Mouse (Mus musculus) heart, postnatal 25 days (tissue): ENCODE data around the gene Rab21. TPM values are rescaled to one million over a fixed set of nuclear protein-coding genes. Genes with fewer than 3 reads are reported as not detected.
A peak's percentile ranks its signal among the peaks of the same experiment; 100 is the strongest.
"Not testable (repeated sequence)": the region's sequence is repeated elsewhere in the genome, so short reads cannot be mapped to it uniquely, and the experiment has no call there.

ENCODE experiments used
- DNase-seq: peaks from one replicate; pipeline ENCODE4 v3.0.0; 2022; ENCODE audit warnings: low spot score
- intact Hi-C: fragments of 180-260 bp; cut with DNase I; formaldehyde crosslinking; loops from one replicate; pipeline ENCODE4 v1.15.1; 2025
- total RNA-seq, 2 experiments: library from RNA; stranded (reverse); gene quantifications; 2 replicates each; pipeline ENCODE4 v1.2.3; 2021

The Rab21 gene
- total RNA-seq, 2 experiments from 2014 or later = 73.9 to 78.2 TPM

DNA sequence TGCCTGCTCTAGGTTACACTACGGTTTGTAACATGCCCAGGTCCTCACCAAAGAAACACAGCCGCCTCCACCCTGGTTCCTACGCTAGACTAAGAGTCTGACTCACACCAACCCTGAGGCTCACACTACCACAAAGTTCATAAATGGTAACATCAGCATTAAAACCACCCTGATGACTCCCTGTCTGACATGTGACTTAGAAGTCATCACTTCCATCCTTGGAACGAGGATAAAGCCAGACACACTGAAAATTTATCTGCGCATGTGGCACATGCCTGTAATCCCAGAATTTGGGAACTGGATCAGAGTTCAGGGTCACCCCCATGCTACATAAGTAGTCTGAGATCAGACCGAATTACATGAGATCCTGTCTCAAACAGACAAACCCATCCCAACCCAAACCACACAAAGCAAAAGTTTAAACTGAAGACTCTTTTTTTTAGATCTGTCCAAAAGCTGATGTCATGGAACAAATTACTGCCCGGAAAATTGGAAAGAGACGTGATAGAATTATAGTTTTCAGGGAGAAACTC is 17.1 kb upstream of the Rab21 start:
- intact Hi-C loops = no loop called here
- DNase-seq = no peak

- DNase-seq = no peak
- intact Hi-C loops = loop anchor here (10.0 kb wide), 1 partner anchor 866 kb away; no protein-coding TSS in a partner anchor
Measured at GRCm38 (mm10) chr10:115329010-115329530, 13.7 kb upstream of the Rab21 start.

- intact Hi-C loops = loop anchor here (10.0 kb wide), 1 partner anchor 866 kb away; no protein-coding TSS in a partner anchor
Measured at GRCm38 (mm10) chr10:115328514-115328913, 13.1 kb upstream of the Rab21 start.

GRCm38 (mm10) chr10:115323295-115323694 is 7.9 kb upstream of the Rab21 start:
- intact Hi-C loops = loop anchor here (1.0 to 10.0 kb wide), 2 partner anchors 294 to 872 kb away; no protein-coding TSS in a partner anchor
- DNase-seq = peak; percentile 49

More at GRCm38 (mm10) chr10:115328514-115328913, 13.1 kb upstream of the Rab21 start:
- peak; percentile 57 for DNase-seq

- intact Hi-C loops = loop anchor here (10.0 kb wide), 1 partner anchor 873 kb away; no protein-coding TSS in a partner anchor
- no peak for DNase-seq
Measured at GRCm38 (mm10) chr10:115321317-115322035, 6.1 kb upstream of the Rab21 start.

DNA sequence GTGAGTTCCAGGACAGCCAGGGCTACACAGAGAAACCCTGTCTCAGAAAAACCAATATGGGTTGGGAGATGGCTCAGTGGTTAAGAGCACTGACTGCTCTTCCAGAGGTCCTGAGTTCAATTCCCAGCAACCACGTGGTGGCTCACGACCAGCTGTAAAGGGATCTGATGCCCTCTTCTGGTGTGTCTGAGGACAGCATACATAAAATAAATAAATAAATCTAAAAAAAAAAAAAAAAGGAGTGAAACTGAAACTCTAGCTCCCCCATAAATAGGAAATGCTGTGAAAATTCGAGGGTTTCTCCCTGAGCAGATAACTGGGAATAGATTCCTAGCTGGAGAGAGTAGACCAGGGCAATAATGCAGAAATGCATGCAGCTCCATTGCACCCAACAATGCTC is 3.0 kb upstream of the Rab21 start:
- intact Hi-C loops = loop anchor here (5.0 kb wide), 2 partner anchors 44 to 64 kb away; partner anchors contain the start of genes Thap2, Tmem19 and Zfc3h1
- DNase-seq = not testable (repeated sequence)

DNA sequence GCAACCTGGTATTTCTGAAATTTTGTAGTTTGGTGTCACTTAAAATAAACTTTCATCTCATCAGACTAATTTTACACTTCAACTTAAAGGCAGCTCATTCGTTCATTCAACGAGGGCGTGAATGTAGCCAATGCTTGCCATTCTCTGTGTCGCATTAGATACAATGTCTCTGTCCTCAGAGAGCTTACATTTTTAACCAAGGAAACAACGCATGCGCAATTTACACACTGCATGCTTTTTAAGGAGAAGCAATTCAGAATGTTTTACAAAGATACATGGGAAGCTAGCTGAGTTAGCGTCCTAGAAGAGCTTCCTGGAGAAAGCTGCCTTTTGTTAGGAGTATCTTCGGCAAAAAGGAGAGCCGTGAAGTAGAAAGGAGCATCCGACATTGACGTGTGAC is 919 bp upstream of the Rab21 start:
- intact Hi-C loops = loop anchor here (5.0 kb wide), 2 partner anchors 46 to 66 kb away; partner anchors contain the start of genes Thap2, Tmem19 and Zfc3h1
- DNase-seq = no peak

GRCm38 (mm10) chr10:115314582-115315452 is 577 bp downstream of the Rab21 start:
- intact Hi-C loops = loop anchor here (1.0 to 5.0 kb wide), 3 partner anchors 47 to 67 kb away; partner anchors contain the start of genes Thap2, Tmem19 and Zfc3h1
- DNase-seq = peak; percentile 15

GRCm38 (mm10) chr10:115314287-115314581 is 1.2 kb downstream of the Rab21 start:
- no peak for DNase-seq
- intact Hi-C loops = loop anchor here (1.0 kb wide), 1 partner anchor 62 kb away; no protein-coding TSS in a partner anchor

- DNase-seq = no peak
- intact Hi-C loops = loop anchor here (1.0 kb wide), 1 partner anchor 61 kb away; no protein-coding TSS in a partner anchor
Measured at GRCm38 (mm10) chr10:115313641-115314286, 1.6 kb downstream of the Rab21 start.

- intact Hi-C loops = no loop called here
- DNase-seq = no peak
Measured at GRCm38 (mm10) chr10:115312732-115313131, 2.7 kb downstream of the Rab21 start.

- intact Hi-C loops = no loop called here
- no peak for DNase-seq
Measured at GRCm38 (mm10) chr10:115312194-115312593, 3.2 kb downstream of the Rab21 start.

DNA sequence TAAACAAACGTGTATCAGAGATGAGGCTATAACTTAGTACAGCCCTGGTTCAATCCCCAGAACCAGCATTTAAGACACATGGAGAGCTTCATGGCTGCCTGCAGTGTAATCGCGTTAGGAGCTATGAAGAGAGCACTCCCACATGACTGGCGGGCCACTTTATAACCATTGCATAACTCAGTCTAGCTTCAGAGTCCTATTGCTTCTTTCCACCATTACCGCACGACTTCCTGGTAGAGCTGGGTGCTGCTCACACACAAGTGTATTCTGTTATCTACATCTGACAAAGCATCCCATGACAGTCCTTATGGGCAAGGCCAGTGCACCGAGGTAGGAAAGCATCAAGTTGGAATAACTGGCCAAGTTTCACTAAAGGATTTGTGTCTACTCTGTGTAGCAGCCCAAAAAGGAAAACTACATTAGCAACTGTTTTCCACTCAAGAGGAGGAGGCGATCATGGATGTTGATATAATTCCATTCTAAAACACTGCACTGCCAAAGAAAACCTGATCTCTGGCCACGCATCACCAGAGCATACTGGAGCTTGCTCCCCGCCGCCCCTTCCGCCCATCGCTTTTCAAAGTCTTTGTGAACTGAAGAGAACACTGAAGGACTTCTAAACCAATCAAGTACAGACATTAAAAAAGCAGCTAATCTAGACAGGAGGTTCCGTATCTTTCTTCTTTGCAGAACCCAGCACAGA is 4.0 kb downstream of the Rab21 start:
- no peak for DNase-seq
- intact Hi-C loops = no loop called here

GRCm38 (mm10) chr10:115309191-115309590 is 6.2 kb downstream of the Rab21 start:
- DNase-seq = no peak
- intact Hi-C loops = no loop called here

GRCm38 (mm10) chr10:115307331-115307875 is 8.0 kb downstream of the Rab21 start:
- intact Hi-C loops = no loop called here
- DNase-seq = no peak

DNA sequence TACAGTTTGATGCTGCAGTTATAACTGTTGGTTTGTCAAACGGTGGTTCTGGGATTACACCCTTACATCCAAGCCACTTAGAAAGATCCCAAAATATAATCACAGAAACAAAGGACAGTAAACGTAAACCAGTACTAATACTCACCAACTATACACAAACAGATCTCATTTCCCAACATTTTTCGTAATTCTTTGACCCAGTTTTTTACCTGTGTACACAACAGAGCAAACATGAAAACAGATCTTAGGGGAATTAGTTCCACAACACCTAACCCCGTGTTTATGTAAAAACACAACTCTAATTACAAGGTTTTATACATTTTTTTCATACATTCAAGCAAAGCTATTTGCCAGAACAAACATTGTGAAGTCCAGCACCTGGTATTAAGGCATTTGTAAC is 16.7 kb downstream of the Rab21 start:
- no peak for DNase-seq
- intact Hi-C loops = no loop called here

- intact Hi-C loops = no loop called here
Measured at GRCm38 (mm10) chr10:115297582-115297981, 17.8 kb downstream of the Rab21 start.

GRCm38 (mm10) chr10:115296401-115296935 is 18.9 kb downstream of the Rab21 start:
- intact Hi-C loops = no loop called here
- DNase-seq = no peak

More at GRCm38 (mm10) chr10:115297582-115297981, 17.8 kb downstream of the Rab21 start:
- no peak for DNase-seq
